Mouse (Mus musculus) neutrophil, adult 65 days (primary cell): Measurements from ENCODE around the gene Olfr1148. TPM values are rescaled to one million over a fixed set of nuclear protein-coding genes. Genes with fewer than 3 reads are reported as not detected.

Experiments used
- total RNA-seq: library from RNA; stranded (reverse); gene quantifications from 2 replicates; pipeline ENCODE4 v1.2.4, GENCODE M21; 2023

Olfr1148 gene
- total RNA-seq = not detected in 2 replicates

DNA sequence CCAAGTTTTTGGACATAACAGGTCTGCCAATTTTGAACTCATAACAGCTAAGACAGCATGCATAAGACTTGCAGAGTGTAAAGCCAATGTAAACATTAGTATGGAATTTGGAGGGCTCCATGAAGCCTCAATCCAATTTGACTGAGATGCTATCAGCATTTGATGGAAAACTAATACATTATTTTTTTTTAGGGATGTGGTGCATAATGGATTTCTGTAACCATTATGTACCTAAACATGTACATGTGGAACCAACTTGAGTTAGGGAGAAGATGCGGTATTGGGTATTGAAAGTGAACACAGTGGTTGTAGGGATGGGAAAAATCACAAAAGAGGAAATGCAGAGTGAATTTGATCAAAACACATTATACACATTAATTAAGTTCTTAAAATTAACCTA is at the start of gene Olfr1148:
Gene Olfr1148, plus strand, starts transcription at position 301 of the 400 bp plus-strand sequence.

DNA sequence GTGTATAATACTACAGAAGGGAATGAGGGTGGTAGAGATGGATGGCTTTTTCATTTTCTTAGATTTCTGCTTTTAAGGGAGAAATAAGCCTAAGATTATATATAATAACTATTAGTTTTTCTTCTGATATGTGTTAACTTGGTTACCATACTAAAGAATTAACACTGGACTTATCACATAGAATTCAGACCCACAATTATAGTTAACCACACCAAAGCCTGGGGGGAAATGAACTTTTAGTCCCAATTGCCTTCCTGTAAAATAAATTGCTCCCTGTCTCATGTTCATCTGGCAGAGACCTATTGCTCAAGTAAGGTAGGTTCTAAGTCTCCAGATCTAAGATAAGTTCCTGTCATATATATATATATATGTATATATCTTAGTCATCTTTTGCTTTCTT is 30.0 kb upstream of the Olfr1148 start, which contains the start of gene Olfr1143:
Gene Olfr1143, plus strand, starts transcription at position 301 of the 400 bp plus-strand sequence.

DNA sequence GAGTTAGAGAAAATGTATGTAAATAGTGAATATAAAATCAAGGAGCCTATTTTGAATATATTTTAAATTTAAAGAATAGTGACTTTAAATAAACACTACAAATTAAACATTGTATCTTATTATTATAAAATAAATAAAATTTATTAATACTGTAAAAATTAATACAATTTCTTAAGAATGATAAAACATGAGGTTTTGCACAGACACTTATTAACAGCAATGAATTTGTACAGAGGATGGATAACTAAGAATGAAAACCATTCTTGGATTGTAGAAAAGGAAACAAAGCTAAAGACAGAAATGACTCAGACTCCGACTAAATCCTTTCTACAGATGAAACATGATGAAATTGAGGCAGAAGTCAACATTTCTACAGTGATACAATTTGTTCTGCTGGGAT is 20.8 kb upstream of the Olfr1148 start, which contains the start of gene Olfr1145:
Gene Olfr1145, plus strand, starts transcription at position 301 of the 400 bp plus-strand sequence.

DNA sequence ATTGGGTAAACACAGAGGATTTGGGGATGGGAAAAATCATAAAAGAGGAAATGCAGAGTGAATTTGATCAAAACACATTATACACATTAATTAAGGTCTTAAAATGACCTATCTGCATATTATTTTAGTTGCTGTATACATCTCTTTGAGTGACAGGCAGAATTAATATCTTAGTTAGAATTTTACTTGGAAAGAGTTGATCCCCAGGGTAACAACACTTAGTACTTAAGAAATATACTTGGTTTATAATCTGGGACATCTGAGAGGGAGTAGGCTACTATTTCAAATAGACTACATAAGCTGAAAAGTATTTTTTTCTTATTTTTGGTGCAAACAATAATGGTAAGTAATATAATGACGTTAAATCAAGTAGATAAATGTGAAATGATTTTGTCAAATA is 13.4 kb downstream of the Olfr1148 start, which contains the start of gene Olfr1150-ps1:
Gene Olfr1150-ps1, plus strand, starts transcription at position 301 of the 400 bp plus-strand sequence.

DNA sequence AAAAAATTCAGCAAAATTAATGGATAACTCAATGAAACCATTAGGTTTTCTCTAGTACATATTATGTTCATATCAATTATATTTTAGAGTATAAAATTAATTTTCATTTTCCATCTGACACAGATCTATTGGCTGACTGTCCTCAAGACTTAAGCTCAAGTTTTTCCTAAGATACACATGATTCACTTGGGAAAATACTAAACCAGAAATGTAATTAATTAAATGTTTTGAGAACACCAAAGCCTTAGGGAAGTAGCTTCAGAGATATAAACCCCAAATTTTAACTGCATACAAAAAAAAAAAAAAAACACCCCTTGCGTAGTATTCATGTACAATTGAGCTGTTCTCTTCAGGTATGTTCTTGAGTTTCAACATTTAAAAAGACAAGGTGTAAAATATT is 25.2 kb downstream of the Olfr1148 start, which contains the start of gene Olfr1151:
Gene Olfr1151, plus strand, starts transcription at position 301 of the 400 bp plus-strand sequence.

DNA sequence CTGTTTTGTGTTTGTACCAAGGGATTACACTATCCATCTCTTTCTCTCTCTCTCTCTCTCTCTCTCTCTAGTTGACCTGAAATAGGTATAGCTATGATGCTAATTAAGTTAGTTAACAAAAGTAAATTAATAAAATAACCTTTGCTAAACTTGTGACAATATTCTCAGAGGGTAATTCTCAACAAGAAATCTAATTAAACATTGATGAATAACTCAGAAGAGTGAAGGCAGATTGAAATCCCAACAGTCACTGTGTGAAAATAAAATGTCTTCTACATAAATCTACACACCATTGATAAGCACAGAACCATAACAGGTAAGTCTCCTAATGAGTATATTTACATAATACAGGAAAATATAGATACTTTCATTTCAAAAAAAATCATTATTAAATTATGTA is 35.9 kb downstream of the Olfr1148 start, which contains the start of gene Olfr1152:
Gene Olfr1152, plus strand, starts transcription at position 301 of the 400 bp plus-strand sequence.

Other genes starting within 250 kb of the Olfr1148 start
- not detected in 2 replicates for gene Olfr1130, start 224.3 kb upstream of the Olfr1148 start, total RNA-seq
- gene Olfr1131, start 203.4 kb upstream of the Olfr1148 start, total RNA-seq = not detected in 2 replicates
- gene Olfr1132, start 193.0 kb upstream of the Olfr1148 start, total RNA-seq = not detected in 2 replicates
- gene Olfr1133, start 183.2 kb upstream of the Olfr1148 start, total RNA-seq = not detected in 2 replicates
- gene Olfr1134, start 172.1 kb upstream of the Olfr1148 start, total RNA-seq = not detected in 2 replicates
- gene Olfr1135, start 156.9 kb upstream of the Olfr1148 start, total RNA-seq = not detected in 2 replicates
- not detected in 2 replicates for gene Olfr1136, start 136.6 kb upstream of the Olfr1148 start, total RNA-seq
- not detected in 2 replicates for gene Olfr1137, start 117.4 kb upstream of the Olfr1148 start, total RNA-seq
- not detected in 2 replicates for gene Olfr1138, start 90.6 kb upstream of the Olfr1148 start, total RNA-seq
- gene Olfr1140, start 86.8 kb upstream of the Olfr1148 start, total RNA-seq = not detected in 2 replicates
- not detected in 2 replicates for gene Olfr1141, start 76.5 kb upstream of the Olfr1148 start, total RNA-seq
- gene Olfr152, start 51.0 kb upstream of the Olfr1148 start, total RNA-seq = not detected in 2 replicates
- not detected in 2 replicates for gene Olfr1143, start 29.9 kb upstream of the Olfr1148 start, total RNA-seq
- not detected in 2 replicates for gene Olfr1145, start 20.7 kb upstream of the Olfr1148 start, total RNA-seq
- not detected in 2 replicates for gene Olfr1150-ps1, start 13.5 kb downstream of the Olfr1148 start, total RNA-seq
- not detected in 2 replicates for gene Olfr1151, start 25.3 kb downstream of the Olfr1148 start, total RNA-seq
- gene Olfr1152, start 36.0 kb downstream of the Olfr1148 start, total RNA-seq = not detected in 2 replicates
- not detected in 2 replicates for gene Olfr1153, start 64.4 kb downstream of the Olfr1148 start, total RNA-seq
- not detected in 2 replicates for gene Olfr1154, start 74.6 kb downstream of the Olfr1148 start, total RNA-seq
- not detected in 2 replicates for gene Olfr1155, start 114.6 kb downstream of the Olfr1148 start, total RNA-seq
- gene Olfr1156, start 122.6 kb downstream of the Olfr1148 start, total RNA-seq = not detected in 2 replicates
- gene Olfr1157, start 137.8 kb downstream of the Olfr1148 start, total RNA-seq = not detected in 2 replicates
- gene Olfr74, start 144.1 kb downstream of the Olfr1148 start, total RNA-seq = not detected in 2 replicates
- gene Olfr1158, start 159.6 kb downstream of the Olfr1148 start, total RNA-seq = not detected in 2 replicates
- gene Olfr1160, start 177.7 kb downstream of the Olfr1148 start, total RNA-seq = not detected in 2 replicates
- not detected in 2 replicates for gene Olfr1161, start 192.2 kb downstream of the Olfr1148 start, total RNA-seq
- gene Olfr73, start 207.2 kb downstream of the Olfr1148 start, total RNA-seq = not detected in 2 replicates
- not detected in 2 replicates for gene Olfr1162, start 220.6 kb downstream of the Olfr1148 start, total RNA-seq
- not detected in 2 replicates for gene Olfr1163, start 241.3 kb downstream of the Olfr1148 start, total RNA-seq